Mouse (Mus musculus) liver, embryonic 14.5 days (tissue): ENCODE results near the gene Asf1b.
A peak's percentile ranks its signal among the peaks of the same experiment; 100 is the strongest.

Experiments used
- CTCF ChIP-seq: IDR thresholded peaks from 2 replicates; pipeline ENCODE4 v1.5.1; 2016; ENCODE audit warnings: antibody characterized with exemption, low read depth, control low read depth
- EP300 ChIP-seq: IDR thresholded peaks from 2 replicates; pipeline ENCODE4 v1.6.1; 2016; ENCODE audit warnings: antibody characterized with exemption, low read depth

GRCm38 (mm10) chr8:84009876-84010275 is 54.6 kb downstream of the Asf1b start:
- TF ChIP-seq CTCF: peak; percentile 97
- no peak for TF ChIP-seq EP300
